Mouse (Mus musculus): Measurements from ENCODE around the gene Psmf1.

Psmf1 gene

GRCm38 (mm10) chr2:151733151-151733865, 10.7 kb downstream of the Psmf1 start:
- no peak for DNase-seq

GRCm38 (mm10) chr2:151724094-151724493, 19.9 kb downstream of the Psmf1 start:
- no peak for DNase-seq

- DNase-seq, result no peak
These were observed 27.5 kb downstream of the Psmf1 start for GRCm38 (mm10) chr2:151716318-151717055.

- no peak for DNase-seq
These were observed 28.5 kb downstream of the Psmf1 start for GRCm38 (mm10) chr2:151715526-151715925.

GRCm38 (mm10) chr2:151712647-151713046, 31.3 kb downstream of the Psmf1 start:
- no peak for DNase-seq

GRCm38 (mm10) chr2:151702851-151703190, 41.2 kb downstream of the Psmf1 start:
- DNase-seq, result peak in 1 of 2 experiments; percentile 45

GRCm38 (mm10) chr2:151702146-151702850, 41.7 kb downstream of the Psmf1 start:
- DNase-seq, result peak; percentile 61 to 74

- peak; percentile 10 to 16 for DNase-seq
These were observed 42.5 kb downstream of the Psmf1 start, which contains the start of gene Tmem74b for GRCm38 (mm10) chr2:151701231-151702145. Gene Tmem74b, plus strand, starts transcription at chr2:151702008.

GRCm38 (mm10) chr2:151682976-151683375, 61.0 kb downstream of the Psmf1 start:
- no peak for DNase-seq

- peak; percentile 70 to 73 for DNase-seq
These were observed 61.6 kb downstream of the Psmf1 start for GRCm38 (mm10) chr2:151682357-151682756.

- peak; percentile 37 to 45 for DNase-seq
These were observed 67.8 kb downstream of the Psmf1 start for GRCm38 (mm10) chr2:151676234-151676633.

GRCm38 (mm10) chr2:151670968-151671329, 73.0 kb downstream of the Psmf1 start:
- peak; percentile 66 for DNase-seq

- DNase-seq, result peak; percentile 20 to 25
These were observed 73.7 kb downstream of the Psmf1 start for GRCm38 (mm10) chr2:151670026-151670967.

- DNase-seq, result no peak
These were observed 75.6 kb downstream of the Psmf1 start, which contains the start of gene Rad21l for GRCm38 (mm10) chr2:151668433-151668832. Gene Rad21l, minus strand, starts transcription at chr2:151668533.

Data from cerebellum, postnatal 10 days (tissue).